Mouse (Mus musculus) forebrain, embryonic 10.5 days (tissue): ENCODE measurements at regions not wholly inside any gene's neighbourhood (a gene's known extent, or its start where the extent isn't known, plus 50 kb on each side); places are given as distances from the start of the nearest gene placed in this dataset.
"Not testable (repeated sequence)": the region's sequence is repeated elsewhere in the genome, so short reads cannot be mapped to it uniquely, and the experiment has no call there.

Experiments used
- DNase-seq: peaks from one replicate; pipeline ENCODE4 v3.0.0-alpha.2; 2017; ENCODE audit warnings: low spot score; ENCODE audit errors: extremely low spot score
- H3K27ac ChIP-seq: fragments of 300-500 bp; sonication (generic); 2 replicates; pipeline ENCODE4 v1.5.1; 2016; ENCODE audit warnings: mild to moderate bottlenecking
- H3K27me3 ChIP-seq: fragments of 300-500 bp; sonication (generic); 2 replicates; pipeline ENCODE4 v1.6.1; 2016; ENCODE audit warnings: mild to moderate bottlenecking; ENCODE audit not compliant: poor library complexity, severe bottlenecking
- H3K36me3 ChIP-seq: fragments of 300-500 bp; sonication (generic); replicated peaks from 2 replicates; pipeline ENCODE4 v1.6.1; 2016; ENCODE audit warnings: mild to moderate bottlenecking, moderate library complexity
- H3K4me1 ChIP-seq: fragments of 300-500 bp; sonication (generic); 2 replicates; pipeline ENCODE4 v1.6.1; 2016
- H3K4me3 ChIP-seq: fragments of 300-500 bp; sonication (generic); 2 replicates; pipeline ENCODE4 v1.5.1; 2016; ENCODE audit warnings: mild to moderate bottlenecking, moderate library complexity
- H3K9me3 ChIP-seq: fragments of 300-500 bp; sonication (generic); 2 replicates; pipeline ENCODE4 v1.6.1; 2016; ENCODE audit warnings: mild to moderate bottlenecking, moderate library complexity
- WGBS: fragments of 180-500 bp; shearing (Covaris S2); methylation state at CpG from one replicate; pipeline ENCODE4 v1.1.7; 2016; 5-methylcytosine and 5-hydroxymethylcytosine counted together

DNA sequence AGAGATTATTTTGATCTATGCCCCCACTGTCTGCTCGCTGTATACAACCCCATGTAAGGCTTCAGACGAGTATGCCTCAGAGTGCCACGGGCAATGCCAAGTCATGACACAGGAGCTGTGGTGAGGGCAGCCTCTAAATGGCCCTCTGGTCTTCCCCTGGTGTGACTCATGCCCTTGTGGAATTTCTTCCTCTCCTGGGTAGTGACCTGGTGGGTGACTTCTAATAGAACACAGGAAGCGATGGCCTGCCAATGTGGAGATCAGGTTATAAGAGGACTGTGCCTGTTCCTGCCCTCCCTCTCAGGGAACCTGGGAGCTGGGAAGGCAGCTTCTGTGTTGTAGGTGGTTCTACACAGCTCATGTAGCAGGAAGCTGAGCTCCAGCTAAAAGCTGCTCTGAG, 130.7 kb upstream of the Ube2e1 start:
- DNase-seq: no peak
- no peak overlapping the region for H3K4me3 ChIP-seq
- H3K4me1 ChIP-seq: 0 out of 2 replicates have a peak, but pooled peaks cover 3% of the 10 kb centered on the region
- no peaks in the 10 kb centered on the region for H3K9me3 ChIP-seq
- WGBS: 85% methylated on average over 4 of the region's 4 CpGs
- H3K27ac ChIP-seq: no peak overlapping the region
- H3K27me3 ChIP-seq: 0 out of 2 replicates have a peak, but pooled peaks cover 6% of the 10 kb centered on the region
- no peaks in the 10 kb centered on the region for H3K36me3 ChIP-seq

DNA sequence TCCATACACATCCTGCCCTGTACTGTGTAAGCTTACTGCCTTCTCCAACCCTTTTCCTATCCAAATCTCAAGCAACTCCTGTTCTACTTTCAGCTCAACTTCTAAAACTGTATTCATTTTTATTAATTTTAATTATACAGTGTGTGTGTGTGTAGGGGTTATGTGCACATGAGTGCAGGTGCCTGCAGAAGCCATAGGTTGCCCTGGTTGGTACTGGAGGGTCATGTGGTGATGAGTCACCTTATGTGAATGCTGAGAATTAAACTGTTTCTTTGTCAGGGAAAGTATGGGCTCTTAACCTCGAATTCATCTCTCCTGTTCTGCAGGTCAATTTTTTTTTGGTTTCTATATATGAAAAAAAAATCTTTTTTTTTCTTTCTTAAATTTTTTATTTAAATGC, 117.0 kb upstream of the Ube2e1 start:
- WGBS: 84% methylated on average over 1 of the region's 1 CpGs
- Histone ChIP-seq H3K4me1 (no peaks in the 10 kb centered on the region), H3K36me3 (no peaks in the 10 kb centered on the region), H3K9me3 (no peaks in the 10 kb centered on the region), H3K27me3 (no peaks in the 10 kb centered on the region), H3K27ac (no peak overlapping the region), H3K4me3 (no peak overlapping the region)
- peak; percentile 3 for DNase-seq

DNA sequence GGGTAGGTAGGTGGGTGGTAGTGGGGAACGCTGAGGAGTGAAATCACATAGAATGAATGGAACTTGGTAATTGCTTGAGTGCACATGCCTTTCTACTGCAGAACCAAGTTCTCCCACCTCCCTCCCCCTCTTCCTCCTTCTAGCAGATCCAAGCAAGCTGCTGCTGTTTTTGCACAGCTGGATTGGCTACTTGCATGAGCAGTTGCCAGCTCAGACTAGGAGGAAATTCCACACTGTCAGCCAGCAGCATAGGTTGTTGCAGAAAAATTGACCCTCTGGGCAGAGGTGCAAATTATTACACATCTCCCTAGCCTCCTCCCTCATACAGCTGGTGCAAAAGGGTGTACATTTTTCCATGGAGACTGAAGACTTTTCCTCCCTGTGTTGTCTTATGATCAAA, 112.8 kb upstream of the Ube2e1 start:
- Histone ChIP-seq H3K4me1 (no peaks in the 10 kb centered on the region), H3K9me3 (no peaks in the 10 kb centered on the region), H3K36me3 (no peaks in the 10 kb centered on the region), H3K27me3 (no peaks in the 10 kb centered on the region), H3K4me3 (no peak overlapping the region), H3K27ac (no peak overlapping the region)
- WGBS: 93% methylated on average over 1 of the region's 1 CpGs
- peak; percentile 9 for DNase-seq

DNA sequence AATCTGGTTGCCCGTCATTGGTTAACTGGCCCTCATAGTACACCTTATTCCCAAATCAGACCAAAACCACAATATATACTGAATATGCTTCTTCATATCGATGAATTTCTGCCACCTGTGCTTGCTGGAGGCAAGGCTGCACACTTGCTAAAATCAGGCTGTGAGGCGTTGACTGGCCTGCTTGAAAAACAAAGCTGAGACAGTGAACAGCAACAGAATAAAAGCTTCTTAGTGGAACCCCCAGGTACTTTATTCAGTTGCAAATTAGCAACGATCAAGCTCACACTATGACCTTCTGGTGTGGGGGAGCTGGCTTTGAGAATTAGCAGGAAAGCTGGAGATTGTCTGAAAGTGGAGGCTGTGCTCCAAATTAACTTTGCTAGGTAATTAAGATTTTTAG, 97.3 kb upstream of the Ube2e1 start:
- H3K9me3 ChIP-seq, DNase-seq, H3K27ac ChIP-seq, H3K36me3 ChIP-seq, H3K4me3 ChIP-seq, H3K27me3 ChIP-seq, H3K4me1 ChIP-seq: not testable (repeated sequence)
- 35% methylated on average over 4 of the region's 4 CpGs for WGBS

DNA sequence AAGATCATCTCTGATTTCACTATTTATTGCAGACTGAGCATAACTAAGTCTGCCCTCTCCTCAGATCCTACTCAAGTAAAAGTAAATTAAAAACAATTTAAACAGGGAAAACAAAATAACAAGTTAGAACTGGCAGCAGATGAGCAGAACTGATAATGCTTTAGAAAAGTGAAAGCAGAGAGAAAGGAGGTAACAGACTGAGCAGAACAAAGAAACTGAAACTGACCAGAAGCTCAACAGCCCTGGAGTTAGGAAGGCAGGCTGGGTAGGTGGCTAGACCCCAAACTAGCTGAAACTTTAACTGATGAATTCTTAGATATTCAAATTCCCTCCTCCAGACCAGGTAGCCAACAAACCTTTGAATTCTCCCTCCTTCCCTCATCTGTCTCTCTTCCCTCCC, 94.2 kb upstream of the Ube2e1 start:
- Histone ChIP-seq H3K27ac (no peak overlapping the region), H3K9me3 (no peaks in the 10 kb centered on the region; the same call in 1 of the 2 replicates), H3K27me3 (no peaks in the 10 kb centered on the region), H3K4me3 (no peak overlapping the region), H3K4me1 (0 out of 2 replicates have a peak, but pooled peaks cover 3% of the 10 kb centered on the region), H3K36me3 (no peaks in the 10 kb centered on the region)
- no peak for DNase-seq

DNA sequence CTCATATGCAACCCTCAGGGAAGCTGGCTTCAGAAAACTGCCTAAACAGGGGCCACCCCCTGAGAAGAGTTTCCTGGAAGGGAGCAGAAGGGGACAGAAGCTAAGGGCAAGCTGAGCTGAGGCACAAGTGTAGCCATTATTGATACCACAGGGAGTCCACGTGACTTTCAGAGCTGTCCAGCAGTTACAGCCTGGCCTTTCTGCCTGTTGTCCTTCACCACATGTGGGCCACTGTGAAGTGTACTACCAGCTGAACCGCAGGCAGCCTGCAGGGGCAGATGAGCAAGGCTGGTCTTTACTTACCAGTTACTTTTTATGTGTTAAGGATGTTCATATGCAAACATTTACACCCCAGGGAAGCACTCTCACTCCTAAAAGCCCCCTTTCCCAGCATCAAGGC, 85.2 kb upstream of the Ube2e1 start:
- H3K4me1 ChIP-seq: no peaks in the 10 kb centered on the region
- 15% methylated on average over 2 of the region's 2 CpGs for WGBS
- H3K36me3 ChIP-seq: no peaks in the 10 kb centered on the region
- no peak for DNase-seq
- no peaks in the 10 kb centered on the region for H3K9me3 ChIP-seq
- no peak overlapping the region for H3K27ac ChIP-seq
- H3K4me3 ChIP-seq: no peak overlapping the region
- H3K27me3 ChIP-seq: no peaks in the 10 kb centered on the region

DNA sequence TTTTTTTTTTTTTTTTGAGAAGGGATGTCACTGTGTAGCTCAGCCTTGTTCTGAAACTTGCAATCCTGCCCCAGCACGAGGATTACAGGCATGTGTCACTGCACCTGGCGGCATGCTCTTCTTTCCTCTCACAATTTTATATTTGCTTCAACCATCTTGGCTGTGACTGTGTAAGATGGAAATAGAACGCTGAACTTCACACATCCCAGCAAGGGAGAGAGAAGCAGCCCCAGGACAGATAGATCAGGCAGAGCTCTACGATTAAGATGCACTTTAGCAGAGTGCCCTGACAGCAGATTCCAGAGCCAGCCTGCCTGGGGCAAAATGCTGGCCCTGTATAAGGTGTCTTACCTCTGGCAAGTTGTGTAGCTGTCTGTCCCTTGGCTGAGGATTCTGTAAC, 84.7 kb upstream of the Ube2e1 start:
- no peaks in the 10 kb centered on the region for H3K4me1 ChIP-seq
- no peaks in the 10 kb centered on the region for H3K36me3 ChIP-seq
- no peaks in the 10 kb centered on the region for H3K9me3 ChIP-seq
- DNase-seq: no peak
- no peaks in the 10 kb centered on the region for H3K27me3 ChIP-seq
- no peak overlapping the region for H3K27ac ChIP-seq
- no peak overlapping the region for H3K4me3 ChIP-seq
- 74% methylated on average over 4 of the region's 4 CpGs for WGBS

DNA sequence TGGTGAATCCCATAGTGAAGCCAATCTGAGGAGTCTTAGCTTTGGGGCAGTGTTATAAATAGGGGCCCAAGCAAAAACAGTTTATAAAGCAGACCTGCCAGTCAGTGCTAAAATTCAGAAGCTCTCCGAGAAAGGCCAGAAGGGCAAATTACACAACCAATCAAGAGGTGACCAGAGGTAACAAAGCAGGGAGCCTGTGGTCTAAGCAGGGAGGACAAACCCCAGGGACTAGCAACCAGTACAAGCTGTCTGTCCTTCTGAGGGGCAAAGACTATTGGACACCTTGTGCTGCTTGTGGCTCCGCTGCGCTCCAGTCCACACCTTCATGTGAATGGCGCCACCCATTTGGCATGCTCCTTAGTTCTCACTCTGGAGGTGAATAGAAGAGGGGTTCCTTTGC, 67.3 kb upstream of the Ube2e1 start:
- 89% methylated on average over 4 of the region's 4 CpGs for WGBS
- DNase-seq: no peak
- no peak overlapping the region for H3K27ac ChIP-seq

DNA sequence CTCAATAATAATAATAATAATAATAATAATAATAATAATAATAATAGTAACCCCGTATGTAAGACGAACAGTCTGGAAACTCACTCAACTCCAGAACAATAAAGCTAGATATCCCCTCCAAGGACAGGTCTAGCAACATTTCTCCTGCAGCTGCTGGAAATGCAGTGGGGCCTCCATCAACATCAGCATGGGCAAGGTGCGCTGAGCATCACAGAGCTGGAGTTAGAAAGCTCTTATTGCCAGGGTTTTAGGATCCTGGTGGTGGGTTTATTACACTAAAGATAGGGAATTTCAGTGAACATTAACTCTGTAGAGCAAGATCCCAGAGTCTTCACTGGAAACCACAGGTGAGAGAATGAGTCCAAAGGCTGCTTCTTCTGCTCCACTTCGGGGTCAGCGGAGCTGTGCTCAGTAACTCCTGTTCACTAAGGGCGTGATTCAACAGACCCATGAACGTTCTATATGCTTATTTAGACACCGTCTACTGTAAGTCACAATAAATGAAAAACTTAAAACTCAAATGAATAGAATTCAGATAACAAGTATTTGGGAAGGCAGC, 64.6 kb upstream of the Ube2e1 start:
- WGBS: 93% methylated on average over 8 of the region's 8 CpGs
- no peaks in the 10 kb centered on the region for H3K4me1 ChIP-seq
- DNase-seq: no peak
- no peaks in the 10 kb centered on the region for H3K36me3 ChIP-seq
- H3K27me3 ChIP-seq: no peaks in the 10 kb centered on the region
- H3K9me3 ChIP-seq: no peaks in the 10 kb centered on the region
- no peak overlapping the region for H3K4me3 ChIP-seq
- H3K27ac ChIP-seq: no peak overlapping the region

More for the DNA sequence above, 67.3 kb upstream of the Ube2e1 start:
- no peak overlapping the region for H3K4me3 ChIP-seq
- H3K9me3 ChIP-seq: peaks cover 8% of the 10 kb centered on the region
- no peaks in the 10 kb centered on the region for H3K27me3 ChIP-seq
- H3K36me3 ChIP-seq: no peaks in the 10 kb centered on the region
- H3K4me1 ChIP-seq: no peaks in the 10 kb centered on the region

DNA sequence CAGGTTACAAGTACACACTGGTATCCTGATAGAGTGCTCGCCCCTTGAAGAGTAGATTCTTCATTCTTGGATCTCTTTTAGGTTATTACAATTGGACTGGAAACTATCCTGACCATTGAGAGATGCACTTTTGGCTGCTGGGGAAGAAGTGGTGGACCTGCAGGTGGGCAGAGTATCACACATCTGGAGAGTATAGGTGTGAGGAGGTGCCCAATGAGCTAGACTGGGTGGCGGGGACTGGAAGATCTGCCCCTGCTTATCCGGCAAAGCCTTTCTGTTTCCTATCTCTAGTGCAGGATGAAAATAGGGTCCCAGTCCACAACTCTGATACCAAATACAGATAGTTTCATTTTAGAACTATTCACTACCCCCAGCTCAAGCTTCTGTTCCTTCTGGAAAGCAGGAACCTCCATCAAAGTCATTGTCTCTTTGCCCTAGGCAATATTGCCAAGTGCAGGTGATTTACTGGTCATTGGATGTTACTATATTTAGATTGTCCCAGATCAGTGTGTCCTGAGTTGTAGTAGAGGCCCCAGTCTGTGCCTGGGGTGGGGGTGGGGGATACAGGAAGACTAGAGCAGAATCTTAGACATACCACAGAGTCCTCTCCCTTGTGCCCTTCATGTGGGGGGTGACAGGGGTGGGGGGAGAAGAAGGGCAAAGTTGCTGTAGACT, 62.5 kb upstream of the Ube2e1 start:
- H3K27ac ChIP-seq: no peak overlapping the region
- H3K27me3 ChIP-seq: no peaks in the 10 kb centered on the region
- 88% methylated on average over 3 of the region's 3 CpGs for WGBS
- H3K4me3 ChIP-seq: no peak overlapping the region
- H3K36me3 ChIP-seq: no peaks in the 10 kb centered on the region
- no peak for DNase-seq
- no peaks in the 10 kb centered on the region for H3K9me3 ChIP-seq
- H3K4me1 ChIP-seq: no peaks in the 10 kb centered on the region

DNA sequence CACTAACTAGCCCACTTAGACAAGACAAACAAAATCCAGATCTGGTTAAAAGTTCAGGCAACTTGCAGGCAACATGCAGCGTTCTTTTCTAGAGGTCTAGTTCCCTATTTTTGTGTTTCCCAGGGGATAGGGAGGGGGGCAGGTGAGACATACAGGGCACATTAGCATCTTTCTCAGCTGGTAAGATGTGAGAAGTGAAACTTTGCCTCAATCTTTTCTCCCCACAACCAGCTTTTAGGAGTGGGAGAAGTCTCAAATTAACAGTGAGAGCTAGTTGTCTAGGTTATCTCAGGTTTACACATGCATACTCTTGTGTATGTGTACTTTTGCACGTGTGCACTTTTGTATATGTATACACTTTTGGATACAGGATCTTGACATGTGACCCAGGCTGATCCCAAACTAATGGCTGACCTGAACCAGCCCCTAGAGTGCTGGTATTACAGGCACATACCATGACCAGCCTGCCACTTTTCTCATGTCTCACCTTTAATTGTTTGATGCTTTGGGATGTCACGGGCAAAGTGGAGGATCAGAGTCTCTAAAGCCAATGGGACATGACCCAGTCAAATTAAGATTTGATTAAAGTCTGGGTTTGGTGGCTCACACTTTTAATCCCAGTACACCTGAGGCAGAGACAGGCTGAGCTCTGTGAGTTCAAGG, 60.3 kb upstream of the Ube2e1 start:
- H3K27me3 ChIP-seq: no peaks in the 10 kb centered on the region
- no peaks in the 10 kb centered on the region for H3K4me1 ChIP-seq
- 87% methylated on average over 3 of the region's 3 CpGs for WGBS
- H3K36me3 ChIP-seq: no peaks in the 10 kb centered on the region
- H3K27ac ChIP-seq: no peak overlapping the region
- no peak overlapping the region for H3K4me3 ChIP-seq
- no peaks in the 10 kb centered on the region for H3K9me3 ChIP-seq
- no peak for DNase-seq

DNA sequence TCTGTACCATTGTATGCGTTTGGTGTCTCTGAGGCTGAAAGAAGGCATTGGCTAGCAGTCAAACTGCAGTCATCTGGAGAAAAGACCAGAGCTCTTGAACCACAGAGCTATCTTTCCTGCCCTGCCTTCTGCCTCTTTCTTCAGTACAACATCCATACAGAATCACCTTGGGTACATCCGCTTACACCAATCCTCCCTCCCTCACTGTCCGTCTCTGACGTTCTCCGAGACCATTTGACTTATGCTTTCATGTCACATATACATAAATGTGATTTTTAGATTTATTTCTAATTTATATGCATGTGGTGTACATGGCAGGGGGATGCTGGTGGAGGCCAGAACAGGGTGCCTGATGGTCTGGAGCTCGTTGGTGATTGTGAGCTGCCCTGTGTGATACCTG, 57.7 kb upstream of the Ube2e1 start:
- WGBS: 89% methylated on average over 6 of the region's 6 CpGs
- Histone ChIP-seq H3K27ac (no peak overlapping the region), H3K4me1 (no peaks in the 10 kb centered on the region), H3K9me3 (no peaks in the 10 kb centered on the region), H3K27me3 (no peaks in the 10 kb centered on the region), H3K36me3 (no peaks in the 10 kb centered on the region), H3K4me3 (no peak overlapping the region)
- no peak for DNase-seq

DNA sequence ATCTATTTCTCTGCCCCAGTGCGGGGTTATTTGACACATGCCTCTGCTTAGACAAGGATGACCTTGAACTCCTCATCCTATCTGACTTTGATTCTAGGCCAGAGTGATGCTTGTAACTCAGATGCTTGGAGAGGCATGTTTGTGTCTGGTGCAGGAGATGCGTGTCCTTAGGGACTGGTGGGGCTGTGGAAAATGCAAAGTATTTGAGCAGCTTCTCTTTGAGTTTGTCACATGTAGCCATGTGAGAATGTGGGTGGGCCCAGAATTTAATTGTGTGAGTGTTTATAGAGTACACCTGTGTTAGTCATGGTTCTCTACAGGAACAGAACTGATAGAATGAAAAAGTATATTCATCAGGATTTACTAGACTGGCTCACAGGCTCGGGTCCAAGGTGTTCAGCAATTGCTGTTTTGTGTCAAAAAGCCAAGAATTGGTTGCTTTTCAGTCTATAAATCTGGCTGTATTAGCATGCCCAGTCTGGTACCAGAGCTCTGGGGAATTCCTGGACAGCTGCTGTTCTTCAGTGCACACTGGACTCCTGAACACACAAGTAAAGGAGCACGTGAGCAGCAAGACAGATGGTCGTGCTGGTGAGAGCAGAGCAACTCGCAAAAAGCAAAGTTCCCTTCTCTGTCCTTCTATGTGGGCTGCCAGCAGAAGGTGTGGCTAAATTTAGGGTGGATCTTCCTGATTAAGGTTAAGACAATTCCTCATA, 54.5 kb upstream of the Ube2e1 start:
- DNase-seq: no peak
- H3K27ac ChIP-seq: no peak overlapping the region
- H3K4me1 ChIP-seq: no peaks in the 10 kb centered on the region
- no peaks in the 10 kb centered on the region for H3K27me3 ChIP-seq
- no peaks in the 10 kb centered on the region for H3K36me3 ChIP-seq
- H3K9me3 ChIP-seq: no peaks in the 10 kb centered on the region
- no peak overlapping the region for H3K4me3 ChIP-seq
- 89% methylated on average over 6 of the region's 6 CpGs for WGBS
